ENCODE assay signal across 23 mouse cellular contexts in genomic region chr11:21164994-21165560, GRCm38 (mm10).
DNase-seq lines count a peak whose midpoint lies in the region; ATAC-seq and TF ChIP-seq lines count a peak whose summit lies in the region.
"Had no signal": no experiment of that assay in that cellular context is flagged by ENCODE, and none has a peak within 500 bp of the region (broad histone marks: within the 10 kb centered on the region; RNA-seq: fewer than 3 reads in every experiment).

No protein-coding gene starts in this region.

- peak; percentile 52 for ATAC-seq in lung, embryonic 16.5 days (ENCODE audit: low read depth)
- no peak for ATAC-seq in activated CD4-positive, CD25-positive, alpha-beta regulatory T cell, adult 4 months
- ATAC-seq: forebrain, postnatal 0 days; intestine, postnatal 0 days; midbrain, embryonic 15.5 days had no signal

- no peaks in the 10 kb centered on the region for H3K36me3 ChIP-seq in kidney, adult 2 months (ENCODE audit: control insufficient read depth, insufficient read depth, low read length)
- H3K36me3 ChIP-seq in lung, embryonic 16.5 days (ENCODE audit: control insufficient read depth, insufficient read depth, low read length): no peaks in the 10 kb centered on the region
- H3K36me3 ChIP-seq: midbrain, embryonic 15.5 days; stomach, embryonic 15.5 days had no signal

- H3K27ac ChIP-seq in kidney, adult 2 months (ENCODE audit: insufficient read depth, low read depth, low read length): no peak overlapping the region
- no peak overlapping the region; the same call in 1 of the 2 replicates for H3K27ac ChIP-seq in lung, embryonic 16.5 days (ENCODE audit: low read length)
- H3K27ac ChIP-seq: hindbrain, postnatal 0 days; left cerebral cortex, adult 2 months; midbrain, embryonic 15.5 days; stomach, embryonic 15.5 days had no signal

- TF ChIP-seq CTCF in kidney, adult 2 months (conservative IDR thresholded peaks at IDR 0.05; ENCODE audit: insufficient read depth, insufficient read length, low read depth, low read length): no peak

- H3K9me3 ChIP-seq in lung, embryonic 16.5 days (ENCODE audit: control insufficient read depth, low read length): peaks cover 7% of the 10 kb centered on the region; the same call in 1 of the 2 replicates
- H3K9me3 ChIP-seq: midbrain, embryonic 15.5 days; stomach, embryonic 15.5 days had no signal

- H3K4me1 ChIP-seq in kidney, adult 2 months (ENCODE audit: control insufficient read depth, insufficient read depth, low read length): no peaks in the 10 kb centered on the region
- H3K4me1 ChIP-seq in lung, embryonic 16.5 days (replicated peaks; ENCODE audit: control insufficient read depth, insufficient read depth, low read length): peaks cover 11% of the 10 kb centered on the region
- H3K4me1 ChIP-seq: stomach, embryonic 15.5 days had no signal

- 70% methylated on average over 4 of the region's 4 CpGs for WGBS in kidney, adult 2 months
- WGBS in lung, embryonic 16.5 days: 58% methylated on average over 4 of the region's 4 CpGs

- no peak overlapping the region for H3K9ac ChIP-seq in lung, embryonic 16.5 days (ENCODE audit: low read length)
- H3K9ac ChIP-seq: forebrain, postnatal 0 days; midbrain, embryonic 15.5 days; stomach, embryonic 15.5 days had no signal

- H3K4me3 ChIP-seq in kidney, adult 2 months (ENCODE audit: insufficient read depth, low read depth, low read length): no peak overlapping the region
- no peak overlapping the region for H3K4me3 ChIP-seq in lung, embryonic 16.5 days (ENCODE audit: low read length)
- H3K4me3 ChIP-seq: left cerebral cortex, adult 2 months; midbrain, embryonic 15.5 days; myocyte; stomach, embryonic 15.5 days had no signal

- peak; percentile 52 for DNase-seq in kidney, adult 2 months
- no peak for DNase-seq in kidney, adult 18-20 months
- DNase-seq in lung, postnatal 25 days (ENCODE audit: low spot score): no peak
- DNase-seq in fat pad, adult 2 months (ENCODE audit: extremely low read depth, low read depth, low spot score): peak; percentile 80
- peak; percentile 39 for DNase-seq in lung, postnatal 36 days
- no peak for DNase-seq in embryo, embryonic 10 days (ENCODE audit: low spot score)
- DNase-seq: adrenal gland, adult 8-10 months; B cell, adult 2 months; embryo, embryonic 11 days; forebrain, postnatal 0 days; gastrocnemius, postnatal 36 days; layer of hippocampus, adult 9-11 months; right cerebral cortex, postnatal 14 days had no signal

- TF ChIP-seq POLR2A in kidney, adult 2 months (IDR thresholded peaks at IDR 0.05; ENCODE audit: low read depth, low read length): no peak

- no peaks in the 10 kb centered on the region for H3K27me3 ChIP-seq in kidney, adult 2 months (replicated peaks; ENCODE audit: control insufficient read depth, insufficient read depth, low read length)
- no peaks in the 10 kb centered on the region for H3K27me3 ChIP-seq in lung, embryonic 16.5 days (ENCODE audit: control insufficient read depth, insufficient read depth, low read depth, low read length)
- H3K27me3 ChIP-seq: midbrain, embryonic 15.5 days; stomach, embryonic 15.5 days had no signal

- H3K4me2 ChIP-seq in lung, embryonic 16.5 days (ENCODE audit: low read depth, low read length): no peak overlapping the region
- H3K4me2 ChIP-seq: heart, embryonic 11.5 days; liver, embryonic 11.5 days; midbrain, embryonic 15.5 days; stomach, embryonic 15.5 days had no signal

Comparison
In these comparisons a context has a peak if more than half of its experiments do, and no peak if none do; other contexts are left out.
1. DNase-seq: peak in kidney, adult 2 months (single experiment), fat pad, adult 2 months (single experiment) and lung, postnatal 36 days (single experiment); none in kidney, adult 18-20 months (single experiment), lung, postnatal 25 days (single experiment) and embryo, embryonic 10 days (single experiment).